Mouse (Mus musculus) retina, embryonic 14.5 days (tissue): ENCODE data around the gene Abcc9.

Experiments used
- DNase-seq: peaks from one replicate; pipeline ENCODE4 v3.0.0-alpha.2; 2015; ENCODE audit warnings: low spot score

The Abcc9 gene

GRCm38 (mm10) chr6:142545132-142545531 lies 157.0 kb downstream of the Abcc9 start:
- no peak for DNase-seq

DNA sequence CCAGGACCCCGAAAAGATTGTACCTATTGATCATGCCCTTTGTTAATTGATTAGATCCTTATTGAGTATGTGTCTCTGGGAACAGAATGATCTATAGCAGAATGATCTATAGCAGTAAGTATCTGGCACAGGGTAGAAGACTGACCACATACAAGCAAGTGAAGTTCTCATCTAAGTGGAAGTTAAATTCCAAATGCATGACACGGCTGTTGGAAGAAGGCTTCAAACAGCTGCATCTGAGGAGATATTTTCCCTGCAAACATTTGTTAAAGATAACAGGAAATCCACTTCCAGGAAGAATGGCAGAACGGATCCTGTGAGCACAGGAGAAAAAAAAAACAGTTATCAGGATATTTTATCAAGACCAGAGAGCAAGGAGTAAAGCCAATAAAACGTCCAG lies 158.5 kb downstream of the Abcc9 start:
- DNase-seq: no peak

DNA sequence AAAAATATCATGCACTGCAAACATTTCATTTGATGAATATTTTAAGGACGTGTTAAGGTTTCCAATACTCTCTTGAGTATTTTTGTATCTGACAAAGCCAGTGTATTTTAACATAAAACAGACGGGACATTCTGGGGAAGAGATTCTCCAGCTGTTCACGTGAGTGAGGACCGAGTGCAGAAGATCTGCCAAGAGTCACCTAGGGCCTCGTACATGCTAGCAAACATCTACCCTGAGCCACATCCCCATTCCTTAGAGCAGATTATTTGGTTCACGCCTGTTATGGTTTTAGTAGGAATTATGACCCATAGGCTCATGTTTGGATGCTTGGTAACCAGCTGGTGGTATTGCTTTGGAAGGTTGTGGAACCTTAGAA lies 159.3 kb downstream of the Abcc9 start:
- DNase-seq: no peak

DNA sequence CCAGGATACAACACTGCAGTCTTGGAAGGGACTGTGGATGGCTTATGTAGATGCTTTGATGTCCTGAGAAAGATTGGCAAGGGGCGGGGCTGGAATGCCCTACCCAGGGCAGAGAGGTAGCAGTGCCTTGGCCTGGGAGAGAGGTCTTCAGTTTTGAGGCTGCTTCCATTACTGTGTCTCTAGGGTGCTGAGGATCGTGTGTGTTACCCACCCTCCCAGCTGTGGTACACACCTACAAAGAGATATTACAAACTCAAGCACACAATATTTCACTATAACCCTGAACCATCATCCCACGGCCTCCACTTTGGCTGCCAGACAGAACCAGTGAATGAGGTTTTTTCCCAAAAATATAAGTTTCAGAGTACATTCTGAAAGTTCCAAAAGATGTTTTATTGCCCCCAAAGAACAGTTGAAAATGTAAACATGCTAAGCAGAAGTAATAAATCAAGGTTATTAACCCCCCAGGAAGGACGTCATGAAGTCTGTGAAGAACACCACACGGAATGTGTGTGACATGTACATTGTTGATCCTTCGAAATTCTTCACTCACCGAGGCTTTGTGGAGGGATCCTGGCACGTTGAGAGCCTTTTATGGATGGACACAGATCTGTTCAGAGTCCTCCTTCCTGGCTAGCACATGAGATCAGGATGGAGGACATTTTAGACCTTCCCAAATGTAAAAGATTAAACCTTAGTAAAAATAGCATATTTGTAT lies 159.9 kb downstream of the Abcc9 start:
- no peak for DNase-seq

- DNase-seq: no peak
These were observed 161.5 kb downstream of the Abcc9 start for GRCm38 (mm10) chr6:142540561-142541160.

- DNase-seq: no peak
These were observed 162.0 kb downstream of the Abcc9 start for GRCm38 (mm10) chr6:142540131-142540530.

DNA sequence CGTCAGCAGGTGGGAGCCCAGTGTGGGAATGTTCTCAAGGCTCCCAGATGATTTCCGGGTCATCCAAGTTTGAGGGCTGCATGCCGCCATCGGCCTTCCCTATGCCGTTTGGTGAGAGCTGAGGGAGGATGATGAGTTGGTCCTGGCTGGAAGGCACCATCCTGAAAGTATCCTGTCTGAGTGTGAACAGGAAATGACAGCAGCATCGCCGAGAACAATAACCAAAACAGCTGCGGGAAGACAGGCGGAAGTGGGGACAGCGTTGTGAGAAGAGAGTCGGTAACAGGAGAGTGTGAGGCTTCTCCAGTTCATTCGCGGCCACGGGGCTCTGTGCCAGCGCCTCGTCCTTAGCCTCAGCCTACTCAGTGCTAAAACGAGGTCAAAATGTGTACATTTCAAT lies 163.6 kb downstream of the Abcc9 start:
- no peak for DNase-seq
